Mouse (Mus musculus) thymus, adult 2 months (tissue): ENCODE data around the gene Slc48a1. TPM values are rescaled to one million over a fixed set of nuclear protein-coding genes. Genes with fewer than 3 reads are reported as not detected.

Source experiments
- DNase-seq: peaks from one replicate; pipeline ENCODE4 v3.0.0; 2021
- H3K27ac ChIP-seq: fragments of 200-500 bp; 2 replicates; pipeline ENCODE4 v1.5.1; 2012; ENCODE audit warnings: low read length, control low read depth; ENCODE audit not compliant: control insufficient read depth, insufficient read depth
- H3K27me3 ChIP-seq: fragments of 200-500 bp; 2 replicates; pipeline ENCODE4 v1.6.1; 2012; ENCODE audit warnings: mild to moderate bottlenecking, low read length, moderate library complexity, mixed read lengths; ENCODE audit not compliant: control insufficient read depth, insufficient read depth
- H3K36me3 ChIP-seq: fragments of 200-500 bp; 2 replicates; pipeline ENCODE4 v1.6.1; 2012; ENCODE audit warnings: mild to moderate bottlenecking, low read length, moderate library complexity; ENCODE audit not compliant: control insufficient read depth, insufficient read depth
- H3K4me1 ChIP-seq: fragments of 200-500 bp; replicated peaks from 2 replicates; pipeline ENCODE4 v1.6.1; 2012; ENCODE audit warnings: low read length; ENCODE audit not compliant: control insufficient read depth, insufficient read depth
- H3K4me3 ChIP-seq: fragments of 200-500 bp; 2 replicates; pipeline ENCODE4 v1.5.1; 2012; ENCODE audit warnings: mild to moderate bottlenecking, low read length, control low read depth, moderate library complexity; ENCODE audit not compliant: control insufficient read depth, insufficient read depth
- CTCF ChIP-seq: fragments of 200-500 bp; IDR thresholded peaks from 2 replicates; pipeline ENCODE4 v1.5.1; 2012; ENCODE audit warnings: mild to moderate bottlenecking, control low read depth, low read length, moderate library complexity, borderline replicate concordance; ENCODE audit not compliant: control insufficient read depth, poor library complexity, insufficient read depth; ENCODE audit errors: extremely low read depth
- POLR2A ChIP-seq: fragments of 200-500 bp; IDR thresholded peaks from 2 replicates; pipeline ENCODE4 v1.6.1; 2012; ENCODE audit warnings: mild to moderate bottlenecking, low read length, control low read depth, moderate library complexity; ENCODE audit not compliant: control insufficient read depth, poor library complexity, insufficient read depth; ENCODE audit errors: extremely low read depth
- WGBS: fragments of 180-500 bp; shearing (Covaris S2); methylation state at CpG from one replicate; pipeline ENCODE4 v1.1.7; 2018; 5-methylcytosine and 5-hydroxymethylcytosine counted together
- polyA plus RNA-seq: library from polyadenylated mRNA; depleted of rRNA; stranded (reverse); fragments of >200 nt; gene quantifications from 2 replicates; pipeline ENCODE4 v1.2.3, GENCODE M21; 2012

Gene Slc48a1
- polyA plus RNA-seq, 1 experiment, result 62.8 TPM

DNA sequence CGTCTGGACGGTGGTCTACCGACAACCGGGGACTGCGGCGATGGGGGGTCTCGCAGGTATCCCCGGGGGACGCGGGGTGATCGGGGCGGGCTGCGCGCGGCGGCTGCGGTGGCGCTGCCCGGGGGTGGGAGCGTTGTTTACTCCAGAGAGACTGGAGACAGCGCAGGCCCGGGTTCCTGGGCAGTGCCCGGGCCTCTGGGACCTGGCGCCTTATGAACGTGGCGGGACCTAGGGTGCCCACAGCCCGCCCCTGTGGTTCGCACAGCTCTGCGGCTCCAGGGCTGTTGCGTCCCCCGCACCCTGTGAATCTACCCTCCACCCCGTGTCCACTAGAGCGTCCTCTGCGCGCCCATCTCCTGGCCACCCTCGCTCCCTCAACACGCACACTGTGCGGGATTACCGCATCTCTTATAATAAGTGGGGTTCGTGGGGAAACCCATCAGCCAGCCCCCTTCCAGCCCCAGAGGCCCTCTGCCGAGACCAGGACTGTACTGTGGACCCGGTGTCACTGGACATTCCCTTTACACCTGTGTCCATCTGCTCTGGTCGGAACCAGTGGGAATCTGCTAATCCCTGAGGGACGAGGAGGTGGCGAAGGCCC lies 6.3 kb downstream of the Slc48a1 start:
- peaks cover 49% of the 10 kb centered on the region for H3K4me1 ChIP-seq
- 5% methylated on average over 45 of the region's 45 CpGs for WGBS
- TF ChIP-seq CTCF (no peak), POLR2A (no peak)
- DNase-seq, result no peak
- H3K27ac ChIP-seq, result no peak overlapping the region
- peak overlapping the region; percentile 87 for H3K4me3 ChIP-seq
- no peaks in the 10 kb centered on the region for H3K36me3 ChIP-seq
- no peaks in the 10 kb centered on the region for H3K27me3 ChIP-seq

DNA sequence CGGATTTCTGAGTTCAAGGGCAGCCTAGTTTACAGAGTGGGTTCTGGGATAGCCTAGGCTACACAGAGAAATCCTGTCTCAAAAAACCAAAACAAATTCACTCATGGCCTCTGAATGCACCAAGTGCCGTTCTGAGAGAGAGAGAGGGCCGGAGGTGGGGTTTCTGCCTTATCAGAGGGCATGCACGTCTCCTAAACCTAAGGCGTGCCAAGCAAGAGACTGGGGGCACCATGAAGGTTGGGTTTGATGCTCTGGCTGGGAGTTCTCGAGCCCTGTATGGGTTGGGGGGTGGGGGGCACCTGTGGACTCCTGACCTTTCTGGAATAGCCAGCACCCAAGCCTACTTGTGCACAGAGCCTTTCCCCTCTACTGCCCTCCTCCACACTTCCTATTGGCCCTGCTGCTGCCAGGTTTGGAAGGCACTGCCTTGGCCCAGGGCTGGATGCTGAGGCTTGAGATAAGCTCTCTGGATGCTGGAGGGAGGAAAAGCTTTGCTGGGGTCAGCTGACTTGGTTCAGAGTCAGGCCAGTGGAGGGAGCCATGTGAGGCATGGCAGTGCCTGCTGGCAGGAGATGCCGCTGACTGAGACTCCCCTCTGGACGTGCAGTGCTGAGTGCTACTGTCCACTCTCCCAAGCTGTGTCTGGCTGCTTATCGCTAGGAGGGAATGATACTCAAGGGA lies 7.6 kb downstream of the Slc48a1 start:
- DNase-seq, result no peak
- Histone ChIP-seq H3K4me1 (peaks cover 45% of the 10 kb centered on the region), H3K27ac (no peak overlapping the region), H3K36me3 (0 out of 2 replicates have a peak, but pooled peaks cover under 1% of the 10 kb centered on the region), H3K27me3 (no peaks in the 10 kb centered on the region), H3K4me3 (no peak overlapping the region)
- no peak for TF ChIP-seq CTCF
- TF ChIP-seq POLR2A, result no peak
- 61% methylated on average over 9 of the region's 9 CpGs for WGBS

DNA sequence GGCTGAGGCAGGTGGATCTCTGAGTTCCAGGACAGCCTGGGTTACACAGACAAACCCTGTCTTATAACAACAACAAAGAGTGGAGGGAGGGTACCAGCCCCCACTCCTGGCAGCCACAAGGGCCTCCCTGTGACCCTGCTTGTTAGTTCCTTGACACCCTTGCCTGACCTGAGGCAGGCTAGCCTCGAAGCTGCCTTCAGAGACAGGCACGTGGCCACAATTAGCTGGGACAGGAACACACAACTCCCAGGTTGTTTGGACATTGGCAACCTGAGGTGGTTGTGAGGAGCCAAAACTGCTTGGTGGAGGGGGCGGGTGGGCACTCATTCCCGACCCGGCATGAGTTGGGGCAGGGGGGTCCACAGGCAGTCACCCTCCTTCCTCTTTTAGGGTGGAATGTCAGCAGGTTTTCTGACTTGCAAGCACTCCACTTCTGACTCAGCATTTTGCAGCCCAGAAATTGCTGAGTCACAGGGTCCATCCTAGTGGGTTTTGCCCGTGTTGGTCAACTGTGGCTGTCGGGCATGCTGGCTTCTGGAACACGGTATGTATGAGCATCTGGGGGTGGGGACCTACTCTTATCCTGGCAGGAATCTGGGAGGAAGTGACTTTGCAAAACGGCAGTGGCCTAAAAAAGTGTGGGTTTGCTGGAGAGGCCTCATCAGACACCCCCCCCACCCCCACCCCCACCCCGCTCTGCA lies 8.2 kb downstream of the Slc48a1 start:
- WGBS, result 16% methylated on average over 10 of the region's 10 CpGs
- Histone ChIP-seq H3K27me3 (no peaks in the 10 kb centered on the region), H3K36me3 (0 out of 2 replicates have a peak, but pooled peaks cover 3% of the 10 kb centered on the region), H3K4me1 (peaks cover 41% of the 10 kb centered on the region), H3K27ac (no peak overlapping the region), H3K4me3 (no peak overlapping the region)
- no peak for TF ChIP-seq CTCF
- TF ChIP-seq POLR2A, result no peak
- DNase-seq, result no peak

GRCm38 (mm10) chr15:97787148-97787798 lies 9.0 kb downstream of the Slc48a1 start:
- TF ChIP-seq CTCF, result no peak
- TF ChIP-seq POLR2A, result no peak
- WGBS, result 45% methylated on average over 7 of the region's 7 CpGs
- peaks cover 41% of the 10 kb centered on the region for H3K4me1 ChIP-seq
- H3K27me3 ChIP-seq, result no peaks in the 10 kb centered on the region
- DNase-seq, result no peak
- H3K27ac ChIP-seq, result peak overlapping the region; percentile 2; the same call in 1 of the 2 replicates
- peaks cover 7% of the 10 kb centered on the region; the same call in 1 of the 2 replicates for H3K36me3 ChIP-seq
- H3K4me3 ChIP-seq, result no peak overlapping the region

GRCm38 (mm10) chr15:97787799-97788667 lies 9.7 kb downstream of the Slc48a1 start:
- Histone ChIP-seq H3K4me3 (no peak overlapping the region), H3K36me3 (peaks cover 14% of the 10 kb centered on the region), H3K27me3 (no peaks in the 10 kb centered on the region), H3K27ac (no peak overlapping the region; the same call in 1 of the 2 replicates), H3K4me1 (peaks cover 37% of the 10 kb centered on the region)
- peak; percentile 16 for DNase-seq
- WGBS, result 64% methylated on average over 19 of the region's 19 CpGs
- TF ChIP-seq CTCF (no peak), POLR2A (no peak)

- Histone ChIP-seq H3K4me3 (no peak overlapping the region), H3K27me3 (no peaks in the 10 kb centered on the region), H3K36me3 (peaks cover 22% of the 10 kb centered on the region), H3K27ac (no peak overlapping the region), H3K4me1 (peaks cover 37% of the 10 kb centered on the region)
- DNase-seq, result no peak
- WGBS, result 68% methylated on average over 6 of the region's 6 CpGs
- TF ChIP-seq CTCF, result no peak
- no peak for TF ChIP-seq POLR2A
These were observed 10.5 kb downstream of the Slc48a1 start for GRCm38 (mm10) chr15:97788821-97789220.
